Mouse (Mus musculus) heart, embryonic 14.5 days (tissue): ENCODE measurements at regions not wholly inside any gene's neighbourhood (a gene's known extent, or its start where the extent isn't known, plus 50 kb on each side); places are given as distances from the start of the nearest gene placed in this dataset.

Experiments used
- ATAC-seq: fragments of 200-750 bp; cut with Nextera tagmentation; 2 replicates; pipeline ENCODE4 v1.8.0; 2017; ENCODE audit warnings: low read depth, moderate TSS enrichment; ENCODE audit not compliant: insufficient number of reproducible peaks, insufficient read depth, low FRiP score
- H3K27ac ChIP-seq, 2 experiments: fragments of 200-500 bp in 1 of 2; fragments of 300-500 bp in 1 of 2; sonication (generic) in 1 of 2; replicated peaks in 1 of 2; 2 replicates each; pipeline ENCODE4 v1.5.1; 2012 to 2014; ENCODE audit warnings: low read depth in 2 of 2, low read length in 2 of 2, control low read depth in 1 of 2, mild to moderate bottlenecking in 1 of 2, mixed read lengths in 1 of 2; ENCODE audit not compliant: control insufficient read depth in 1 of 2, insufficient read depth in 1 of 2
- H3K27me3 ChIP-seq: fragments of 300-500 bp; sonication (generic); 2 replicates; pipeline ENCODE4 v1.6.1; 2014; ENCODE audit warnings: mild to moderate bottlenecking, low read length, control low read depth; ENCODE audit not compliant: control insufficient read depth, insufficient read depth
- H3K36me3 ChIP-seq: fragments of 300-500 bp; sonication (generic); 2 replicates; pipeline ENCODE4 v1.6.1; 2014; ENCODE audit warnings: mild to moderate bottlenecking, control low read depth, low read length, mixed read lengths; ENCODE audit not compliant: control insufficient read depth, insufficient read depth
- H3K4me1 ChIP-seq, 2 experiments: fragments of 200-500 bp in 1 of 2; fragments of 300-500 bp in 1 of 2; sonication (generic) in 1 of 2; 2 replicates each; pipeline ENCODE4 v1.6.1; 2012 to 2014; ENCODE audit warnings: low read length in 2 of 2, control low read depth in 1 of 2, mixed read lengths in 1 of 2; ENCODE audit not compliant: control insufficient read depth in 2 of 2, insufficient read depth in 2 of 2
- H3K4me2 ChIP-seq: fragments of 300-500 bp; sonication (generic); 2 replicates; pipeline ENCODE4 v1.6.1; 2014; ENCODE audit warnings: mild to moderate bottlenecking, low read length
- H3K4me3 ChIP-seq, 2 experiments: fragments of 200-500 bp in 1 of 2; fragments of 300-500 bp in 1 of 2; sonication (generic) in 1 of 2; 2 replicates each; pipeline ENCODE4 v1.5.1; 2012 to 2014; ENCODE audit warnings: low read length in 2 of 2, mild to moderate bottlenecking in 2 of 2, control low read depth in 1 of 2, low read depth in 1 of 2, moderate library complexity in 1 of 2; ENCODE audit not compliant: control insufficient read depth in 1 of 2, insufficient read depth in 1 of 2
- H3K9ac ChIP-seq: fragments of 300-500 bp; sonication (generic); 2 replicates; pipeline ENCODE4 v1.6.1; 2014; ENCODE audit warnings: mild to moderate bottlenecking, low read length
- H3K9me3 ChIP-seq: fragments of 300-500 bp; sonication (generic); 2 replicates; pipeline ENCODE4 v1.6.1; 2016; ENCODE audit warnings: low read length, control low read depth; ENCODE audit not compliant: control insufficient read depth
- WGBS: fragments of 180-500 bp; shearing (Covaris S2); extraction: QIAGEN DNeasy Blood & Tissue Kit; methylation state at CpG from one replicate; pipeline ENCODE4 v1.1.7; 2014; 5-methylcytosine and 5-hydroxymethylcytosine counted together

- Histone ChIP-seq H3K4me3 (no peak overlapping the region), H3K27me3 (no peaks in the 10 kb centered on the region), H3K9ac (no peak overlapping the region), H3K27ac (no peak overlapping the region), H3K36me3 (no peaks in the 10 kb centered on the region), H3K4me2 (no peak overlapping the region), H3K4me1 (no peaks in the 10 kb centered on the region), H3K9me3 (no peaks in the 10 kb centered on the region)
- WGBS, result 62% methylated on average over 3 of the region's 3 CpGs
- no peak for ATAC-seq
Observed at GRCm38 (mm10) chr1:61331906-61332305, 306.7 kb upstream of the Pard3b start.

GRCm38 (mm10) chr1:61336367-61336766 lies 302.3 kb upstream of the Pard3b start:
- no peak overlapping the region for H3K4me3 ChIP-seq
- no peak for ATAC-seq
- H3K27me3 ChIP-seq, result no peaks in the 10 kb centered on the region

GRCm38 (mm10) chr1:61352921-61353320 lies 285.7 kb upstream of the Pard3b start:
- Histone ChIP-seq H3K27me3 (no peaks in the 10 kb centered on the region), H3K9me3 (no peaks in the 10 kb centered on the region), H3K9ac (no peak overlapping the region), H3K4me3 (no peak overlapping the region), H3K4me2 (no peak overlapping the region), H3K4me1 (no peaks in the 10 kb centered on the region), H3K27ac (no peak overlapping the region), H3K36me3 (no peaks in the 10 kb centered on the region)
- no peak for ATAC-seq
- 40% methylated on average over 1 of the region's 1 CpGs for WGBS

More at GRCm38 (mm10) chr1:61336367-61336766, 302.3 kb upstream of the Pard3b start:
- no peaks in the 10 kb centered on the region for H3K36me3 ChIP-seq
- H3K4me1 ChIP-seq, result no peaks in the 10 kb centered on the region
- H3K9me3 ChIP-seq, result no peaks in the 10 kb centered on the region
- no peak overlapping the region for H3K9ac ChIP-seq
- WGBS, result 65% methylated on average over 2 of the region's 2 CpGs
- no peak overlapping the region for H3K27ac ChIP-seq
- no peak overlapping the region for H3K4me2 ChIP-seq

GRCm38 (mm10) chr1:61353481-61353880 lies 285.1 kb upstream of the Pard3b start:
- H3K27ac ChIP-seq, result no peak overlapping the region
- no peaks in the 10 kb centered on the region for H3K9me3 ChIP-seq
- no peak overlapping the region for H3K4me3 ChIP-seq
- 25% methylated on average over 3 of the region's 3 CpGs for WGBS
- no peaks in the 10 kb centered on the region for H3K36me3 ChIP-seq
- no peak overlapping the region for H3K4me2 ChIP-seq
- H3K4me1 ChIP-seq, result no peaks in the 10 kb centered on the region
- no peak for ATAC-seq
- H3K27me3 ChIP-seq, result no peaks in the 10 kb centered on the region
- no peak overlapping the region for H3K9ac ChIP-seq

GRCm38 (mm10) chr1:61355241-61355640 lies 283.4 kb upstream of the Pard3b start:
- Histone ChIP-seq H3K27me3 (no peaks in the 10 kb centered on the region), H3K4me2 (no peak overlapping the region), H3K9ac (no peak overlapping the region), H3K27ac (no peak overlapping the region), H3K4me1 (no peaks in the 10 kb centered on the region), H3K36me3 (no peaks in the 10 kb centered on the region), H3K4me3 (no peak overlapping the region), H3K9me3 (no peaks in the 10 kb centered on the region)
- ATAC-seq, result no peak
- 42% methylated on average over 5 of the region's 5 CpGs for WGBS

GRCm38 (mm10) chr1:61359011-61359930 lies 279.4 kb upstream of the Pard3b start:
- no peaks in the 10 kb centered on the region for H3K4me1 ChIP-seq
- H3K36me3 ChIP-seq, result no peaks in the 10 kb centered on the region
- 64% methylated on average over 19 of the region's 19 CpGs for WGBS
- H3K27ac ChIP-seq, result no peak overlapping the region
- no peaks in the 10 kb centered on the region for H3K27me3 ChIP-seq
- no peak overlapping the region for H3K9ac ChIP-seq
- H3K4me3 ChIP-seq, result no peak overlapping the region
- H3K4me2 ChIP-seq, result no peak overlapping the region
- ATAC-seq, result no peak
- no peaks in the 10 kb centered on the region for H3K9me3 ChIP-seq

- H3K4me3 ChIP-seq, result no peak overlapping the region
- ATAC-seq, result no peak
- H3K27ac ChIP-seq, result no peak overlapping the region
- H3K4me1 ChIP-seq, result peaks cover 8 to 9% of the 10 kb centered on the region in 2 experiments; a peak in 3 of 4 replicates
- no peaks in the 10 kb centered on the region for H3K36me3 ChIP-seq
- no peak overlapping the region for H3K4me2 ChIP-seq
- H3K9me3 ChIP-seq, result peaks cover 4% of the 10 kb centered on the region; the same call in 1 of the 2 replicates
- 68% methylated on average over 4 of the region's 4 CpGs for WGBS
- H3K27me3 ChIP-seq, result no peaks in the 10 kb centered on the region
- no peak overlapping the region for H3K9ac ChIP-seq
Observed at GRCm38 (mm10) chr1:61372581-61372980, 266.0 kb upstream of the Pard3b start.
